Mouse (Mus musculus) cerebellum, adult 2 months (tissue): ENCODE measurements at regions not wholly inside any gene's neighbourhood (a gene's known extent, or its start where the extent isn't known, plus 50 kb on each side); places are given as distances from the start of the nearest gene placed in this dataset.

ENCODE experiments used
- CTCF ChIP-seq: fragments of 200-500 bp; IDR thresholded peaks from 2 replicates; pipeline ENCODE4 v1.5.1; 2011; ENCODE audit warnings: low read depth, mild to moderate bottlenecking, control low read depth, low read length, moderate library complexity, borderline replicate concordance; ENCODE audit not compliant: insufficient read depth
- POLR2A ChIP-seq: fragments of 200-500 bp; IDR thresholded peaks from 2 replicates; pipeline ENCODE4 v1.6.1; 2011; ENCODE audit warnings: low read length, control low read depth, borderline replicate concordance; ENCODE audit not compliant: insufficient read depth

DNA sequence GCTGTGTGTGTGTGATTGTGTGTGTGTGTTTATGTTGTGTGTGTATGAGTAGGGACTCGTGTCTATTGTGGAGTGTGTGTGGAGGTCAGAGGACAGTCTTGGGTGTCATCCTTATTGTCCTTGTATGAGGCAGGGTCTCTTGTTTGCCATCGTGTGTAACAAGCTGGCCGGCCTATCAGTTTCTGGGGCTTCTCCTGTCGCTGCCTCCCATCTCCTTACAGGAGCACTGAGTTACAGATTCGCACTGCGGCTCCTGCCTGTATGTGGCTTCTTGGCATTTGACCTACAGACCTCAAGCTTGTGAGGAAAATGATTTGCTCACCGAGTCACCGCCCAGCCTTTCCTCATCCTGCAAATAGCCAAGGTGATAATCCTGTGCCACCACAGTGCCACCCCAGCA, 112.6 kb upstream of the Eef2kmt start:
- TF ChIP-seq POLR2A = no peak
- no peak for TF ChIP-seq CTCF
